Mouse (Mus musculus) myocyte (in vitro differentiated cells): Measurements from ENCODE around the gene Lzts2.
A peak's percentile ranks its signal among the peaks of the same experiment; 100 is the strongest.

Experiments
- CEBPB ChIP-seq: IDR thresholded peaks from 2 replicates; pipeline ENCODE4 v1.6.1; 2011; ENCODE audit warnings: mild to moderate bottlenecking, moderate library complexity; ENCODE audit not compliant: poor library complexity, insufficient read depth, severe bottlenecking
- E2F4 ChIP-seq: IDR thresholded peaks from one replicate; pipeline ENCODE4 v1.6.1; 2011; ENCODE audit warnings: mild to moderate bottlenecking, control low read depth, moderate library complexity; ENCODE audit not compliant: insufficient read depth
- MAX ChIP-seq: IDR thresholded peaks from one replicate; pipeline ENCODE4 v1.6.1; 2011; ENCODE audit warnings: low read depth, mild to moderate bottlenecking, control low read depth
- MYOD1 ChIP-seq, 3 experiments: IDR thresholded peaks; one replicate each; pipeline ENCODE4 v1.6.1; 2011; ENCODE audit warnings: control low read depth in 2 of 3, low read depth in 2 of 3, mild to moderate bottlenecking in 2 of 3, moderate library complexity in 1 of 3; ENCODE audit not compliant: insufficient read length in 2 of 3, control insufficient read depth in 1 of 3
- MYOG ChIP-seq, 3 experiments: IDR thresholded peaks; one replicate each; pipeline ENCODE4 v1.6.1; 2011; ENCODE audit warnings: control low read depth in 2 of 3, low read depth in 2 of 3, mild to moderate bottlenecking in 2 of 3; ENCODE audit not compliant: insufficient read length in 2 of 3, control insufficient read depth in 1 of 3, insufficient read depth in 1 of 3
- POLR2A ChIP-seq: IDR thresholded peaks from one replicate; pipeline ENCODE4 v1.6.1; 2011; ENCODE audit warnings: low read depth, mild to moderate bottlenecking, control low read depth, moderate library complexity; ENCODE audit not compliant: insufficient read length
- POLR2AphosphoS2 ChIP-seq: IDR thresholded peaks from one replicate; pipeline ENCODE4 v1.6.1; 2011; ENCODE audit warnings: low read depth, control low read depth; ENCODE audit not compliant: insufficient read length
- REST ChIP-seq: IDR thresholded peaks from one replicate; pipeline ENCODE4 v1.6.1; 2011; ENCODE audit warnings: mild to moderate bottlenecking, control low read depth, moderate library complexity; ENCODE audit not compliant: insufficient read depth, insufficient read length
- TCF12 ChIP-seq: IDR thresholded peaks from one replicate; pipeline ENCODE4 v1.6.1; 2011; ENCODE audit warnings: mild to moderate bottlenecking, control low read depth; ENCODE audit not compliant: poor library complexity, insufficient read depth, severe bottlenecking
- TCF3 ChIP-seq: IDR thresholded peaks from one replicate; pipeline ENCODE4 v1.6.1; 2011; ENCODE audit warnings: low read depth, control low read depth; ENCODE audit not compliant: insufficient read length
- USF1 ChIP-seq: IDR thresholded peaks from one replicate; pipeline ENCODE4 v1.6.1; 2011; ENCODE audit warnings: low read depth, mild to moderate bottlenecking, control low read depth, moderate library complexity

- peak; percentile 37 for TF ChIP-seq POLR2A
- TF ChIP-seq USF1: no peak
- no peak for TF ChIP-seq MYOG (IDR thresholded peaks at IDR 0.05; ENCODE audit: control insufficient read depth in 1 of 3, insufficient read depth in 1 of 3, insufficient read length in 2 of 3, low read depth in 2 of 3)
- no peak for TF ChIP-seq CEBPB
- TF ChIP-seq TCF12: no peak
- no peak for TF ChIP-seq MAX
- TF ChIP-seq REST: no peak
- no peak for TF ChIP-seq E2F4
- TF ChIP-seq POLR2AphosphoS2: no peak
- TF ChIP-seq TCF3: no peak
- TF ChIP-seq MYOD1 (IDR thresholded peaks at IDR 0.05; ENCODE audit: control insufficient read depth in 1 of 3, insufficient read length in 2 of 3, low read depth in 2 of 3): peak in 1 of 3 experiments; percentile 0
Observed at GRCm38 (mm10) chr19:45046523-45047321, 32.5 kb downstream of the Lzts2 start.
